Mouse (Mus musculus) 3134 (cell line): ENCODE measurements at regions not wholly inside any gene's neighbourhood (a gene's known extent, or its start where the extent isn't known, plus 50 kb on each side); places are given as distances from the start of the nearest gene placed in this dataset.

Experiments used
- DNase-seq: peaks from one replicate; pipeline ENCODE4 v3.0.0-alpha.2; 2011; ENCODE audit warnings: low spot score; ENCODE audit not compliant: insufficient read length; ENCODE audit errors: extremely low read depth

DNA sequence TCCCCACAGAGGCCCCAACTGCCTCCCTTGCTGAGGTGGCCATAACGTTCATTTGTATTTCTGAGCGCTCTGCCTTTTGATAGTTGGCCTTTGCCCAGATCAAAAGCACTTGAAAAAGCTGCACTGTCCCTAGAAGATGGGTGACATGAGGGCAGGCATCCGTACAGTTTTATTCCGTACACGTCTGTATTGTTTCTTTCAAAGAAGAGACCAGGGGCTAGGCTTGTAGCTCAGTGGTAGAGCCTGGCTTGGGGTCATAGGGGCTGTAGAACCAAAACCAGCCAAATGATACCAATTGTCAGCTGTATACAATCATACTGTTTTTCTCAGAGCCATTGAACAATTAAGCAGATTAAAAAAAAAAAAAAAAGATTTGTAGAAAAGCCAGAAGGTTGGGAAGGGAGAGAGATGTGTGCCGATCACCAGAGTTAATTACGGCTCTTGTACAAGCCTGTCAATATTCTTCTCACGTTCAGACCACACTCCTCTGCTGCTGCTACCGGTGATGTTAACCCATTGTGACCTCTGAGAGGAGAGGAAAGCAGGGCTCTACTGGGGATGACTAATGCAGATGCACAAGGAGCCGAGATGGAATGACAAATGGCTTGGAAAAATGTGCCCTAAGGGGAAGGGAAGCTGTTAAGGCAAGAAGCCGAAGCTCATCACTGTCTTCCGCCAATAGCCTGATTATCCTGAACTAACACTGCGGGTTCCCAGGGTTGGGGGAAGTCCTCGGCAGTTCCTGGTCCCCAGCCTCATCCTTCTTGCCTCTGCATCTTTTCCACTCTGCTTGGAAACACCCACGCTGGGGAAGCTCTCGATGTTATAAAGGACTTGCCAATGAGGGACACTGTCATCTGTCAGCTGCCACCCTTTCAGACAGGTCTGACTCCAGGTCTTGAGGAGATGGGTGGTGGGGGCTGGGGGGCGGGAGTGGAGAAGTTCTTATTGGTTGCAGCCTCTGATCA is 77.8 kb upstream of the Map1b start:
- DNase-seq = no peak

DNA sequence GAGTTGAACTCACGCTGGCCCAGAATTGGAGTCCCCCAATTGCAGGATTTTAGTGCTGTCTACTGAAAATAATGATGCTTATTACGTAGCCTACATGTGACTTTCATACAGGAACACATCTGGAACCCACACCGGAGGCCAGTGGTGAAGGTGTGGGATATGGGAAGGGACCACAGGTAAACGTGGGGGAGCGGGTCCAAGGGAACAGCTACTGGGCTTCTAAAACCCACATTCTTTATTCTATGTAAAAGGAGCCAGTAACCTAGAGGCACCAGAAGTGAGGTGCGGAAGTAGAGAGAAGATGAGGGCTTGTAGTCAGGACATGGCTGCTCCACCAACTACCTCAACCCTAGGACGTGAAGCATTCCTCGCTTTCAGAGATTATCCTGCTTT is 76.9 kb upstream of the Map1b start:
- DNase-seq = no peak

- DNase-seq = peak; percentile 55
Measured at GRCm38 (mm10) chr13:99592596-99593242, 76.4 kb upstream of the Map1b start.

- no peak for DNase-seq
Measured at GRCm38 (mm10) chr13:99588646-99589045, 72.3 kb upstream of the Map1b start.

- DNase-seq = no peak
Measured at GRCm38 (mm10) chr13:99583841-99584240, 67.5 kb upstream of the Map1b start.

DNA sequence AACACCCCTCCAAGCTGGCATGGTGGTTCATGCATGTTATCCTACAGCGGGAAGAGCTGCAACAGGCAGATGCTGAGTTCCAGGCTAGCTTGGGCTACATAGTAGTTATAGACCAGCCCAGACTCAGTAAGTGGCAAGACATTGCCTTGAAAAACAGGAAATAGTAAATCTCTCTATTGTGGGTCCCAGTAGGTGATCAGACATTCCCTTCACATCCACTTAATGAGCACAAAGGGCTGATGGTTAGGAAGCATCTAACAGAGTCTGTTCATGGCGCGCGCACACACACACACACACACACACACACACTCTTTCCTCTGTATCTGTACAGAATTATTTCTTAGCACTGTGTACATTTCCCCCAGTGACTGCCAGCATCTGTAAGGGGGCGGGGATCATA is 64.0 kb upstream of the Map1b start:
- no peak for DNase-seq

DNA sequence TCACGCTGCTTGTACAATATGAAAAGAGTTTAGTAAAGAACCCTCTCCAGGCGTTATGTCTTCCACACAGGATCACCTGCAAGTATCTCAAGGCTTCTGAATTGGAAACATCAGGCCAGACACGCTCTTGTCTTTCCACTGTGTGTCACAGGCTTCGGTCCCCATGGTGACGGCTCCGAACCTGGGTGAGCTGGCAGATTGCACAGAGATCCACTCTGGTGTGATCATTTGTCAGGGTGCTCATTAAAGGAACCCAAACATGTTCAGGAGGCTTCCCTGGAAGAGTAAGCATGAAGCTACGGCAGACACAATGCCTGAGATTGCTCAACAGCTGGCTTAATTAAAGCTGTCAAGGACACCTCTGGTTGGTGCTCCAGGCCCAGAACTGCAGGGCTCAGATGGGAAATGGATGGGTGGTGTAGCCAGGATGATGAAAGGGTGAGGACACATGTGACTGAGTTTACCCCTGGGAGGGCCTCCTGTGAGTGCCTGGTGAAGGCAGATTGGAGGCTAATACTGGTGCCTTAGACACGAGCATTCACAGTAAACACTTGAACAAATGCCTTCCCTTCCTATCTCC is 63.3 kb upstream of the Map1b start:
- DNase-seq = no peak

DNA sequence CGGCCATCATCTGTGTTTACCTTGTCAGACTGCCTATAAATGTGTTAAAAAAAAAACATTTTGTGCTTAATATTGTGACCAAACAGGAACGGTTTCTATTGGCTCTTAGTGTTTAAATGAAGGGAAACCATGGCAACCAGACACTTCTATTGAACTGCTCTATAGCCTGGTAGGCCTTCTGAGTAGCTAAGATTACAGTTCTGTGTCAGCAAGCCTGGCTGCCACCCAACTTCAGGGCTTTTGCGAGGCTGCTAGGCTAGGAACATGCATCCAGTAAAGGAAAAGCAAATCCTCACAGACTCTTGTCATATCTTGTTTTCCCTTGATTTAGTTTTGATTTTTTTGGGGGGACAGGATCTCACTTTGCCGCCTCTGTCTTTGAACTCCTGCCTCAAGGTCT is 61.3 kb upstream of the Map1b start:
- no peak for DNase-seq

DNA sequence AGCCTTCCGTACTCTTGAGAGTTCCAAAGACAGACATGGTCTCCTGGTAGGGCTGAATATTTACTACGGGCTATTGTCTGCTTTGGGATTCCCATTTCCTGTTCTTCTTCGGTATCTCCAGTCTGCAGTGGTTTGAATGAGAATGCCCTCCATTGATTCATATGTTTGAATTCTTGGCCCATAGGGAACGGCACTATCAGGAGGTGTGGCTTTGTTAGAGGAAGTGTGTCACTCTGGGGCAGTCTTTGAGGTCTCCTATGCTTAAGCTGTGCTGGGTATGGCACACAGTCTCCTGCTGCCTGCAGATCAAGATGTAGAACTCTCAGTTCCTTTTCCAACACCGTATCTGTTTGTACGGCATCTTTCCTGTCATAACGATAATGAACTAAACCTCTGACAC is 56.7 kb upstream of the Map1b start:
- no peak for DNase-seq

DNA sequence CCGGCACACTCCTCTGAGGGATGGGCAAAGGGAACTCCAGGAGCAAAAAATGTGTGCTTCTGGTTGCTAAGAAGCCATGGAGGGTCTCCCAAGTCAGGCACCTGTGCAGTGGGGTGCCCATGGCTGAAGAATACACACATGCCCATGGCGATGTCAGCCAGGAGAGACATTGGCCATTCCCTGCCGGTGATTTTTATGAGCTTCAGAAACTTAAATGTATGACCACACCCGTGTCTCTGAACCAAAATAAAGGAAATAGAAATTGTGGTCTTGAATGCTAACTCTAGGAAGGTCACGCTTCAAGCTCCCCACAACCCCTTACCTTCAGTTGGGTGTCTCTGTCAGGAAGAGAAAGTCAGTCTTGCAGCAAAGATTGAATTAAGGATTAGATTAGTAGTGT is 56.0 kb upstream of the Map1b start:
- no peak for DNase-seq
